Mouse (Mus musculus) cerebellum, postnatal 14 days (tissue): ENCODE data around the gene Irf2bpl.
A peak's percentile ranks its signal among the peaks of the same experiment; 100 is the strongest.

Experiments used
- DNase-seq, 2 experiments: peaks; one replicate each; pipeline ENCODE4 v3.0.0; 2021; ENCODE audit warnings: mixed read lengths in 2 of 2

Irf2bpl gene

GRCm38 (mm10) chr12:86897769-86898273 lies 13.2 kb upstream of the Irf2bpl start:
- no peak for DNase-seq

- DNase-seq: peak; percentile 40 to 49
Observed at GRCm38 (mm10) chr12:86896921-86897512, 12.4 kb upstream of the Irf2bpl start.

GRCm38 (mm10) chr12:86896441-86896890 lies 11.9 kb upstream of the Irf2bpl start:
- DNase-seq: peak; percentile 45 to 51

- peak; percentile 26 to 37 for DNase-seq
Observed at GRCm38 (mm10) chr12:86895703-86896409, 11.3 kb upstream of the Irf2bpl start.

- DNase-seq: peak; percentile 74 to 76
Observed at GRCm38 (mm10) chr12:86894841-86895428, 10.3 kb upstream of the Irf2bpl start.

GRCm38 (mm10) chr12:86894184-86894839 lies 9.7 kb upstream of the Irf2bpl start:
- peak; percentile 100 for DNase-seq

- peak; percentile 66 to 71 for DNase-seq
Observed at GRCm38 (mm10) chr12:86893326-86894183, 9.0 kb upstream of the Irf2bpl start.

GRCm38 (mm10) chr12:86892711-86893311 lies 8.2 kb upstream of the Irf2bpl start:
- peak; percentile 72 to 75 for DNase-seq

- DNase-seq: peak; percentile 91 to 93
Observed at GRCm38 (mm10) chr12:86891786-86892702, 7.4 kb upstream of the Irf2bpl start.

- DNase-seq: no peak
Observed at GRCm38 (mm10) chr12:86891454-86891785, 6.8 kb upstream of the Irf2bpl start.

- DNase-seq: peak; percentile 57 to 65
Observed at GRCm38 (mm10) chr12:86890796-86891301, 6.3 kb upstream of the Irf2bpl start.

GRCm38 (mm10) chr12:86890091-86890720 lies 5.6 kb upstream of the Irf2bpl start:
- DNase-seq: peak; percentile 24 to 46

- peak in 1 of 2 experiments; percentile 25 for DNase-seq
Observed at GRCm38 (mm10) chr12:86889103-86889644, 4.6 kb upstream of the Irf2bpl start.

GRCm38 (mm10) chr12:86888130-86889069 lies 3.8 kb upstream of the Irf2bpl start:
- DNase-seq: peak; percentile 73 to 78

- DNase-seq: peak in 1 of 2 experiments; percentile 4
Observed at GRCm38 (mm10) chr12:86887381-86888129, 3.0 kb upstream of the Irf2bpl start.

- DNase-seq: peak in 1 of 2 experiments; percentile 2
Observed at GRCm38 (mm10) chr12:86886446-86886965, 1.9 kb upstream of the Irf2bpl start.

GRCm38 (mm10) chr12:86885746-86886145 lies 1.1 kb upstream of the Irf2bpl start:
- peak in 1 of 2 experiments; percentile 5 for DNase-seq
